Mouse (Mus musculus): Measurements from ENCODE around the gene Zscan10. TPM values are rescaled to one million over a fixed set of nuclear protein-coding genes. Genes with fewer than 3 reads are reported as not detected.

The Zscan10 gene
- polyA plus RNA-seq, 1 experiment from 2014 or later: not detected

GRCm38 (mm10) chr17:23566787-23567186 is 33.9 kb upstream of the Zscan10 start:
- Histone ChIP-seq H3K9ac (no peak overlapping the region), H3K27me3 (no peaks in the 10 kb centered on the region), H3K4me2 (no peak overlapping the region), H3K27ac (replicated peaks) (no peak overlapping the region), H3K9me3 (no peaks in the 10 kb centered on the region), H3K4me3 (no peak overlapping the region), H3K4me1 (replicated peaks) (peaks cover 16% of the 10 kb centered on the region), H3K36me3 (no peaks in the 10 kb centered on the region)
- WGBS: 59% methylated on average over 5 of the region's 5 CpGs
- no peak for ATAC-seq (ENCODE audit: low read depth)

- no peak for ATAC-seq (ENCODE audit: low read depth)
- H3K4me2 ChIP-seq: no peak overlapping the region
- no peaks in the 10 kb centered on the region for H3K9me3 ChIP-seq
- WGBS: 23% methylated on average over 5 of the region's 5 CpGs
- H3K4me1 ChIP-seq (replicated peaks): peaks cover 9% of the 10 kb centered on the region
- no peaks in the 10 kb centered on the region for H3K27me3 ChIP-seq
- H3K9ac ChIP-seq: no peak overlapping the region
- no peak overlapping the region for H3K27ac ChIP-seq (replicated peaks)
- H3K36me3 ChIP-seq: peaks cover 15% of the 10 kb centered on the region
- no peak overlapping the region for H3K4me3 ChIP-seq
Measured at GRCm38 (mm10) chr17:23568370-23568769, 32.3 kb upstream of the Zscan10 start.

DNA sequence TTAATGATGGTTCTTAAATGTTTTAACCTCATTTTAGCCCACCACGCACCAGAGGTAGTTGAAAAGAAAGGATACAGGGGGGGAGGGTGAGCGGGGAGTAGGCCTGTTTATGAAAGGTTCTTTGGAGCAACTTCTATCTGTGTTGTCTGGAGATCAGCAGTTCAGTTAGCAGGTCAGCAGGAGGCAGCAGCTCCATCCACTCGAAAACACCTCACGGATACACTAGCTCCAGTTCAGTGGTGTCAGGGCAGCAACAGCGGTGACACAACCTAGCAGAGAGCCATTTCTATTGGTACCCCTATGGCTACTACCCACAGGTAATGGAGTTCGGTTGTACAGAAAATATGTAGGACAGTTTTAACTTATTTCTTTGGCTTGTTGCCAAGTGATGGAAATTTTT is 30.6 kb upstream of the Zscan10 start:
- no peak overlapping the region for H3K4me2 ChIP-seq
- H3K9ac ChIP-seq: no peak overlapping the region
- no peak overlapping the region for H3K4me3 ChIP-seq
- H3K36me3 ChIP-seq: peaks cover 31% of the 10 kb centered on the region
- no peak overlapping the region for H3K27ac ChIP-seq (replicated peaks)
- peaks cover 4% of the 10 kb centered on the region for H3K4me1 ChIP-seq (replicated peaks)
- ATAC-seq (ENCODE audit: low read depth): no peak
- H3K9me3 ChIP-seq: no peaks in the 10 kb centered on the region
- 51% methylated on average over 6 of the region's 6 CpGs for WGBS
- no peaks in the 10 kb centered on the region for H3K27me3 ChIP-seq

GRCm38 (mm10) chr17:23571084-23571483 is 29.6 kb upstream of the Zscan10 start:
- Histone ChIP-seq H3K9ac (no peak overlapping the region), H3K9me3 (0 out of 2 replicates have a peak, but pooled peaks cover 2% of the 10 kb centered on the region), H3K27me3 (no peaks in the 10 kb centered on the region), H3K4me1 (replicated peaks) (no peaks in the 10 kb centered on the region), H3K4me2 (no peak overlapping the region), H3K36me3 (peaks cover 42% of the 10 kb centered on the region), H3K27ac (replicated peaks) (no peak overlapping the region), H3K4me3 (no peak overlapping the region)
- 26% methylated on average over 5 of the region's 5 CpGs for WGBS
- no peak for ATAC-seq (ENCODE audit: low read depth)

DNA sequence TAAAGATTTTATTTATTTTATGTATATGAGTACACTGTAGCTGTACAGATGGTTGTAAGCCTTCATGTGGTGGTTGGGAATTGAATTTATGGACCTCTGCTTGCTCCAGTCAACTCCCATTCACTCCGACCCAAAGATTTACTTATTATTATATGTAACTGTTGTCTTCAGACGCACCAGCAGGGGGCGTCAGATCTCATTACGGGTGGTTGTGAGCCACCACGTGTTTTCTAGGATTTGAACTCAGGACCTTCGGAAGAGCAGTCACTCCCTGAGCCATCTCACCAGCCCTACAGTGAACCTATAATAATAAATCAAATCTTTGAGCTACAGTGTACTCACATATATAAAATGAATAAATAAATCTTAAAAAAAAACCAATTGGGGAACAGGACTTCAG is 28.6 kb upstream of the Zscan10 start:
- H3K27me3 ChIP-seq: no peaks in the 10 kb centered on the region
- H3K9me3 ChIP-seq: 0 out of 2 replicates have a peak, but pooled peaks cover 4% of the 10 kb centered on the region
- H3K4me1 ChIP-seq (replicated peaks): no peaks in the 10 kb centered on the region
- H3K4me2 ChIP-seq: no peak overlapping the region
- WGBS: 81% methylated on average over 6 of the region's 6 CpGs
- H3K36me3 ChIP-seq: peaks cover 51% of the 10 kb centered on the region
- H3K27ac ChIP-seq (replicated peaks): no peak overlapping the region
- ATAC-seq (ENCODE audit: low read depth): no peak
- no peak overlapping the region for H3K4me3 ChIP-seq
- no peak overlapping the region for H3K9ac ChIP-seq

DNA sequence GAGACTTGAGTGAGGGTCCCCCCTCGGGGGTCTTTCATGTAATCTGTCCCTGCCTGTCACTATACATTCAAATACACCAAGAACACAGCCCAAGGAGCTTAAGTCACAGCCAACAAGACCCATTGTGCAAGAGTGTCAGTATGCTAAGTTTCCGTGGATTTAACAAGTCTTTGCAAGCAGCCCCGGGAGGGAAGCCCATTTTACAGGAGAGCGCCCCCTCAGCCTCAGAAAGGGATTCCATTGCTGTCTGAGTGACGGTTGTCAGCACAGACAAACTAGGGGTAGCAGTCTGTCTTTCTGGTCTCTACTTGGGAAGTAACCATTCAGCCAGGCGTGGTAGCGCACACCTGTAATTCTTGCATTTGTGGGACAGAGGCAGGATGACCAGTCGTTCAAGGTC is 26.5 kb upstream of the Zscan10 start:
- ATAC-seq (ENCODE audit: low read depth): no peak
- Histone ChIP-seq H3K4me2 (no peak overlapping the region), H3K27me3 (no peaks in the 10 kb centered on the region), H3K9ac (no peak overlapping the region), H3K4me3 (no peak overlapping the region), H3K4me1 (replicated peaks) (no peaks in the 10 kb centered on the region), H3K36me3 (peaks cover 70% of the 10 kb centered on the region), H3K27ac (replicated peaks) (no peak overlapping the region), H3K9me3 (0 out of 2 replicates have a peak, but pooled peaks cover 4% of the 10 kb centered on the region)
- 94% methylated on average over 8 of the region's 8 CpGs for WGBS

- Histone ChIP-seq H3K4me3 (no peak overlapping the region), H3K9ac (no peak overlapping the region), H3K4me2 (no peak overlapping the region), H3K27ac (replicated peaks) (no peak overlapping the region), H3K9me3 (0 out of 2 replicates have a peak, but pooled peaks cover 4% of the 10 kb centered on the region), H3K27me3 (no peaks in the 10 kb centered on the region), H3K36me3 (peaks cover 89% of the 10 kb centered on the region), H3K4me1 (replicated peaks) (no peaks in the 10 kb centered on the region)
- ATAC-seq (ENCODE audit: low read depth): no peak
- 96% methylated on average over 38 of the region's 38 CpGs for WGBS
Measured at GRCm38 (mm10) chr17:23575951-23576552, 24.6 kb upstream of the Zscan10 start.

DNA sequence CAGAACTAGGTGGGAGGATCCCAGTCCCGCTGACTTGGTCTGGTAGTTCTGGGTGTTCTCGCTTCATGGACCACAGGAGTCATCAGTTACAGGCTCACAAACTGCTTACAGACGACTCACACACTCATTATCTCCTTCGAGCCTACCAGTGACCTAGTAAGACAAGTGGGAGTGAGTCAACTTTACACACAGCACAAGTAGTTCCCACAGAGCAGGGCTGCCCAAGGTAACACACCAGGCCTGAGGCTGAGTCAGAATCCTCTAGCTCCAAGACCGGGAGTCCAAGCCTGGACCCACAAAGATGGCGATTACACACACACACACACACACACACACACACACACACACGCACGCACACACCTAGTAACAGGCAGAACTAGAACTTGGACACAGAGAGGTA is 15.9 kb upstream of the Zscan10 start:
- Histone ChIP-seq H3K27me3 (no peaks in the 10 kb centered on the region), H3K27ac (replicated peaks) (no peak overlapping the region), H3K9ac (peak overlapping the region; percentile 91), H3K9me3 (no peaks in the 10 kb centered on the region), H3K36me3 (peaks cover 26% of the 10 kb centered on the region), H3K4me2 (peak overlapping the region; percentile 96), H3K4me1 (replicated peaks) (peaks cover 30% of the 10 kb centered on the region), H3K4me3 (peak overlapping the region; percentile 81)
- ATAC-seq (ENCODE audit: low read depth): no peak
- 86% methylated on average over 8 of the region's 8 CpGs for WGBS

DNA sequence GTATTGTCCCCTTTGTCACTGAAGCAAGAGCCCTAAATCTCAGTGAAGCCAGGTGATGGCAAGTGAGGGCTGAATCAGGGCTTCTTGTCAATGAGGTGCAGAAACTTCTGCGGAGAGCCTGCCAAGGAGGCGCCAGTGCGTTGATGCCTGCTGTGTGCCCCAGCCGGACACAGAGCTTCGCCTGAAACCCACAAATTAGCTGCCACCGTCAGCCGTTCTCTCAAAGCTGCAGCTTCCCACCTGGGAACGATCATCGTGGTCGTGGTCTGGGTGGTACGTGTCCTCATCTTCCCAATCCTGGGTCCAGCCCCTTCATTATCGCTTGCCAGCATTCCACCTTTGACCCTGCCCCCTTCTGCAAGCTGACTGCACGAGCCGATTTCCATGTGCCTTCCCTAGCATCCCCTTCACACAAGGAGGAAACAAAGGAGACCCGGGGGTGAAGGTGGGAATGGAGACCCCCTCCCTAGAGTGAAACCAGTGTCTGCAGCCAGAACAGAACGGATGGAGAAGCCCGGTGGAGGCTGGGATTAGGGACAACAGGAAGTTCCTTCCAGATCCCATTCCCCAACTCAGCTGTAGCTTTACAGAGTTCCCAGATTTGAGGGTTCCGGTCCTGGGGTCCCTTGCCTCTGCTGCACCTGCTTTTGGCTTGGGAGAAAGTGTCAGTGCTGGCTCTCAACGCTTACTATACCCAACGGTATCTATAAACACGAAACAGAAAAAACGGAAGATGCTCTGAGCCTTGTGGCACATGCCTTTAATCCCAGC is 14.8 kb upstream of the Zscan10 start:
- H3K4me2 ChIP-seq: peak overlapping the region; percentile 96

GRCm38 (mm10) chr17:23587253-23587652 is 13.4 kb upstream of the Zscan10 start:
- Histone ChIP-seq H3K4me3 (no peak overlapping the region), H3K27ac (replicated peaks) (no peak overlapping the region), H3K4me1 (replicated peaks) (peaks cover 33% of the 10 kb centered on the region), H3K4me2 (no peak overlapping the region), H3K9me3 (no peaks in the 10 kb centered on the region), H3K27me3 (no peaks in the 10 kb centered on the region), H3K9ac (no peak overlapping the region), H3K36me3 (peaks cover 10% of the 10 kb centered on the region)
- ATAC-seq (ENCODE audit: low read depth): no peak
- 63% methylated on average over 2 of the region's 2 CpGs for WGBS

More for the DNA sequence above, 14.8 kb upstream of the Zscan10 start:
- Histone ChIP-seq H3K27me3 (no peaks in the 10 kb centered on the region), H3K9me3 (no peaks in the 10 kb centered on the region), H3K36me3 (peaks cover 15% of the 10 kb centered on the region), H3K4me3 (peak overlapping the region; percentile 81), H3K27ac (replicated peaks) (peak overlapping the region; percentile 59), H3K9ac (peak overlapping the region; percentile 91), H3K4me1 (replicated peaks) (peaks cover 30% of the 10 kb centered on the region)
- ATAC-seq (ENCODE audit: low read depth): peak; percentile 93
- WGBS: under 1% methylated on average over 22 of the region's 22 CpGs

- WGBS: 7% methylated on average over 34 of the region's 34 CpGs
- ATAC-seq (ENCODE audit: low read depth): peak; percentile 99
- Histone ChIP-seq H3K36me3 (no peaks in the 10 kb centered on the region), H3K4me2 (peak overlapping the region; percentile 77), H3K4me1 (replicated peaks) (peaks cover 11% of the 10 kb centered on the region), H3K4me3 (peak overlapping the region; percentile 50), H3K27me3 (no peaks in the 10 kb centered on the region), H3K9me3 (no peaks in the 10 kb centered on the region), H3K27ac (replicated peaks) (peak overlapping the region; percentile 82), H3K9ac (peak overlapping the region; percentile 80)
Measured at GRCm38 (mm10) chr17:23592208-23592925, 8.3 kb upstream of the Zscan10 start.

DNA sequence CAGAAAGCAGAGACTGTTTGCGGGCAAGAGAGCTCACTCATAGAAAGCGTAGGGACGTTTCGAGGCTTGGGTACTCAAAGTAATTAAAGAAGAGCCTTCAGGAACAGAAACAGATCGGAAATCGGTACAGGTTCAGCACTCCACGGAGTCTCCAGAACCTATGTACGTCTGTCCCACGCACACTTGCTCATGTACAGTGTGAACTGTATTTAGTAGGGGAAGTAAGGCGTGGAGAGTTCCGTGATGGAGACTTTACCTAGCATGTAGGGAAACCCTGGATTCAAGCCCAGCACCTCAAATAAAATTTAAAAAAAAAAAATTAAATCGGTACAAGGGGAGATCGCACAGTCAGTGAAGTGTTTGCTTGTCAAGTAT is 7.7 kb upstream of the Zscan10 start:
- Histone ChIP-seq H3K27me3 (no peaks in the 10 kb centered on the region), H3K9me3 (no peaks in the 10 kb centered on the region), H3K27ac (replicated peaks) (peak overlapping the region; percentile 82), H3K4me3 (peak overlapping the region; percentile 50), H3K4me2 (peak overlapping the region; percentile 77), H3K36me3 (no peaks in the 10 kb centered on the region), H3K9ac (peak overlapping the region; percentile 80), H3K4me1 (replicated peaks) (peaks cover 11% of the 10 kb centered on the region)
- ATAC-seq (ENCODE audit: low read depth): peak; percentile 76
- WGBS: 14% methylated on average over 13 of the region's 13 CpGs
